Mouse (Mus musculus) liver, postnatal 0 days (tissue): Measurements from ENCODE around the gene 1700003F12Rik.

ENCODE experiments used
- CTCF ChIP-seq: sonication (generic); IDR thresholded peaks from 2 replicates; pipeline ENCODE4 v1.5.1; 2016; ENCODE audit warnings: antibody characterized with exemption, low read depth
- EP300 ChIP-seq: IDR thresholded peaks from 2 replicates; pipeline ENCODE4 v1.6.1; 2016; ENCODE audit warnings: antibody characterized with exemption, low read depth, mild to moderate bottlenecking

GRCm38 (mm10) chr2:154591239-154591638 is 44.4 kb downstream of the 1700003F12Rik start:
- no peak for TF ChIP-seq CTCF
- TF ChIP-seq EP300 = no peak
